Mouse (Mus musculus): ENCODE results near the gene Vinac1. TPM values are rescaled to one million over a fixed set of nuclear protein-coding genes. Genes with fewer than 3 reads are reported as not detected.

Vinac1 gene
- total and polyA plus RNA-seq, 3 experiments, result 0.03 TPM; not detected in 2

DNA sequence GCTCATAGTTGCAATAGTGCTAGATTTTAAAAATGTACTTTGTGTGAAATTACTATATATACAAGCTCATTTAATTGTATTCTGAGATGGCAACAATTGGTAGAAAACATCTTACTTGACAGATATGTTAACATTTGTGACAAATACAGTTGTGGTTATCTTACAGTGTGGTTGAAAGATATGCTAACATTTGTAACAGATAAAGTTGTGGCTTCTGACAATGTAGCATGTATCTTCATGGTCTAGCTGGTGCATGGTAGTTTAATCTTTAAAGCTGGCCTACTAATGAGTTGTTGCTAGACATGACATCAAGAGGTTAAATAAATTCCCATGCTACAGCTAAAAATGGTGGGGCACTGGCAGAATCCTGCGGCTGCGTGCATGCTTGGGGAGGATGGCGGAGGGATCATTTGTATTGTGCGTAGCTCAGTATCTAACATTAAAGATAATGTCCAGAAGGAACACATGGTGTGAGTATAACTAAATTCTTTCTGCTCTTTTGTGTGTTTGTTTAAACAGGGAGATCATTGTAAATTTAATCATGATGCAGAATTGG, 41.7 kb downstream of the Vinac1 start (continued):
- TF ChIP-seq ZMIZ1 (IDR thresholded peaks at IDR 0.05; ENCODE audit: low read depth, low read length) (no peak), MXI1 (IDR thresholded peaks at IDR 0.05; ENCODE audit: low read depth, low read length) (peak; percentile 71), MAZ (IDR thresholded peaks at IDR 0.05; ENCODE audit: low read depth, low read length) (no peak), MAX (IDR thresholded peaks at IDR 0.05; ENCODE audit: low read length) (no peak; the same call in 1 of the 2 replicates), TCF12 (IDR thresholded peaks at IDR 0.05; ENCODE audit: low read depth, low read length) (peak; percentile 87), JUND (IDR thresholded peaks at IDR 0.05; ENCODE audit: low read depth, low read length) (no peak), HCFC1 (IDR thresholded peaks at IDR 0.05; ENCODE audit: low read depth, low read length) (0 out of 2 replicates have a peak, but pooled peaks have one; percentile 31), SIN3A (IDR thresholded peaks at IDR 0.05; ENCODE audit: low read length) (peak; percentile 80), NELFE (IDR thresholded peaks at IDR 0.05; ENCODE audit: low read depth, low read length) (no peak), NRF1 (IDR thresholded peaks at IDR 0.05; ENCODE audit: insufficient read depth, low read depth, low read length, poor library complexity, severe bottlenecking) (peak; percentile 39; the same call in 1 of the 2 replicates), ELF1 (IDR thresholded peaks at IDR 0.05; ENCODE audit: low read depth, low read length) (no peak), CHD1 (IDR thresholded peaks at IDR 0.05; ENCODE audit: low read depth, low read length) (no peak), RCOR1 (IDR thresholded peaks at IDR 0.05; ENCODE audit: low read depth, low read length) (peak; percentile 57), CHD2 (IDR thresholded peaks at IDR 0.05; ENCODE audit: low read length) (no peak), ETS1 (IDR thresholded peaks at IDR 0.05; ENCODE audit: low read depth, low read length) (peak; percentile 93), BHLHE40 (IDR thresholded peaks at IDR 0.05; ENCODE audit: borderline replicate concordance, low read depth, low read length) (no peak), CTCF (IDR thresholded peaks at IDR 0.05 in 2 of 3, conservative IDR thresholded peaks at IDR 0.05 in 1 of 3; ENCODE audit: control insufficient read depth in 1 of 3, insufficient read depth in 1 of 3, low read depth in 2 of 3, low read length in 3 of 3, poor library complexity in 1 of 3, severe bottlenecking in 1 of 3) (no peak), UBTF (IDR thresholded peaks at IDR 0.05; ENCODE audit: borderline replicate concordance, insufficient read depth, low read depth, low read length) (no peak), E2F4 (IDR thresholded peaks at IDR 0.05; ENCODE audit: borderline replicate concordance, low read depth, low read length) (no peak), TBP (IDR thresholded peaks at IDR 0.05; ENCODE audit: low read depth, low read length) (no peak), TAL1 (IDR thresholded peaks at IDR 0.05; ENCODE audit: low read length) (no peak), USF2 (IDR thresholded peaks at IDR 0.05; ENCODE audit: borderline replicate concordance in 1 of 2, insufficient read depth in 1 of 2, low read depth in 1 of 2, low read length in 2 of 2) (no peak), KAT2A (conservative IDR thresholded peaks at IDR 0.05; ENCODE audit: low read depth, low read length) (no peak), MYC (IDR thresholded peaks at IDR 0.05; ENCODE audit: low read depth, low read length) (peak; percentile 74; the same call in 1 of the 2 replicates)

DNA sequence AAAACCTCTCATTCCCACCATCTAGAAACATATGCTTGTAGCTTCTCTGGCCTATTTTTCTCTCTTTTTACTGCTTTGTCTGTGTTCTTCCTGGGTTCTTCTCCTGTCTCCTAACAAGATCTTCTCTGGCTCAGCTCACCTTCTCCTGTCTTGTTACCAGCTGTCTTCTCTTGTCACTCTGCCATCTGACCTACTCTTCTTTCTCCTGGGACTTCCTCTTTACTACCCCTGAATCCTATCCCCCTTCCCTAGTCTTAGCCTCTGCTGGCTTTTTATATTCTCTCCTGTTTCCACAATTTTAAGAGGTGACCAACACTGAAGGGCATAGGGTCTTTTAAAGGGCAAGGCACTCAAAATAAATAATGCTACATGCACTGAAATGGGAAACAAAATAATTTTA, 43.1 kb downstream of the Vinac1 start:
- TF ChIP-seq MAZ (IDR thresholded peaks at IDR 0.05; ENCODE audit: low read depth, low read length) (0 out of 2 replicates have a peak, but pooled peaks have one; percentile 7), SIN3A (IDR thresholded peaks at IDR 0.05; ENCODE audit: low read length) (peak; percentile 47), POLR2AphosphoS2 (IDR thresholded peaks at IDR 0.05; ENCODE audit: low read length) (no peak), ETS1 (IDR thresholded peaks at IDR 0.05; ENCODE audit: low read depth, low read length) (peak; percentile 81)

More for the DNA sequence above, 43.1 kb downstream of the Vinac1 start:
- peaks cover 8 to 19% of the 10 kb centered on the region in 2 experiments for H3K4me1 ChIP-seq (ENCODE audit: control insufficient read depth in 1 of 2, insufficient read depth in 2 of 2, low read length in 2 of 2)
- H3K36me3 ChIP-seq (ENCODE audit: control insufficient read depth in 1 of 2, insufficient read depth in 2 of 2, low read length in 2 of 2), result peaks cover 0 to 14% of the 10 kb centered on the region in 2 experiments; a peak in 2 of 4 replicates
- no peaks in the 10 kb centered on the region for H3K79me2 ChIP-seq (ENCODE audit: control insufficient read depth, insufficient read depth, low read length, poor library complexity)
- no peak overlapping the region for H3K27ac ChIP-seq (ENCODE audit: control insufficient read depth, low read depth, low read length)
- no peak overlapping the region; a peak in 1 of 4 replicates for H3K4me3 ChIP-seq (ENCODE audit: control insufficient read depth in 1 of 2, insufficient read depth in 1 of 2, low read depth in 2 of 2, low read length in 2 of 2)
- H3K9me3 ChIP-seq (replicated peaks; ENCODE audit: insufficient read depth, low read length), result no peaks in the 10 kb centered on the region
- DNase-seq (ENCODE audit: low read depth, low spot score), result peak; percentile 67
- no peak overlapping the region for H3K9ac ChIP-seq (ENCODE audit: control insufficient read depth, low read depth, low read length, poor library complexity, severe bottlenecking)
- H3K27me3 ChIP-seq (ENCODE audit: control insufficient read depth in 1 of 2, insufficient read depth in 2 of 2, low read length in 2 of 2), result no peaks in the 10 kb centered on the region

Measured in MEL (cell line).